Mouse (Mus musculus) spleen, adult 2 months (tissue): ENCODE data around the gene Cdk5r1.

Source experiments
- CTCF ChIP-seq: fragments of 200-500 bp; IDR thresholded peaks from 2 replicates; pipeline ENCODE4 v1.5.1; 2011; ENCODE audit warnings: mild to moderate bottlenecking, inconsistent platforms; ENCODE audit not compliant: insufficient read depth, insufficient read length, insufficient replicate concordance; ENCODE audit errors: extremely low read depth
- POLR2A ChIP-seq: fragments of 200-500 bp; IDR thresholded peaks from 2 replicates; pipeline ENCODE4 v1.6.1; 2011; ENCODE audit warnings: low read depth, low read length, inconsistent platforms

GRCm38 (mm10) chr11:80471836-80472605 is 4.8 kb upstream of the Cdk5r1 start:
- no peak for TF ChIP-seq POLR2A
- no peak for TF ChIP-seq CTCF
